Mouse (Mus musculus): ENCODE results near the gene Pak2. TPM values are rescaled to one million over a fixed set of nuclear protein-coding genes. Genes with fewer than 3 reads are reported as not detected.

The Pak2 gene
- polyA plus RNA-seq (2014; fragmentation: Illumina TruSeq; extraction: RNeasy Lipid Tissue Mini Kit (QIAGEN cat#74804)): 126 TPM

DNA sequence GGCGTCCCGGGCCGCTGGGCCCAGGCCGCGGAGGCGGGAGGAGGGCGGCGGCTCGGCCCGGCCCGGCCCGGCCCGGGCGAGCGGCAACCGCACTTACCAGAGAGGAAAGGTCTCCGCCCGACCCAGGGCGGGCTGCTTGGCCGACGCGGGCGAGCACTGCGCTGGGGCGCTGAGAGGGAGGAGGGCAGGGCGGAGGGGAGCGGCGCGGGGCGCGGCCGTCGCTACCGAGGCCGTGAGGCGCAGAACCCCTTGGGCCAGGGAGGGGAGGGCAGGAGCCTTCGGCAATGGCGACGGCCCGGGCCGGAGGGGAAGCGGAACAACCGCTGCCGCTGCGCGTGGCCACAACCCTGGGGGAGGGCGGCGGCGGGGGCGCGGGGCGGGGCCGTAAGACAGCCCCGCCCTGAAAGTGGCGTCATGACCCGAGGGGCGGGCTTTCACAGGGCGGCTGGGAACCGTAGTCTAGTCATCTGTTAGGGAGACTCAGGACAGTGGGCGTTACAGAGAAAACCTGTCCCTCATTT, at the start of gene Pak2:
Gene Pak2, minus strand, starts transcription at position 352 of the 521 bp plus-strand sequence.

DNA sequence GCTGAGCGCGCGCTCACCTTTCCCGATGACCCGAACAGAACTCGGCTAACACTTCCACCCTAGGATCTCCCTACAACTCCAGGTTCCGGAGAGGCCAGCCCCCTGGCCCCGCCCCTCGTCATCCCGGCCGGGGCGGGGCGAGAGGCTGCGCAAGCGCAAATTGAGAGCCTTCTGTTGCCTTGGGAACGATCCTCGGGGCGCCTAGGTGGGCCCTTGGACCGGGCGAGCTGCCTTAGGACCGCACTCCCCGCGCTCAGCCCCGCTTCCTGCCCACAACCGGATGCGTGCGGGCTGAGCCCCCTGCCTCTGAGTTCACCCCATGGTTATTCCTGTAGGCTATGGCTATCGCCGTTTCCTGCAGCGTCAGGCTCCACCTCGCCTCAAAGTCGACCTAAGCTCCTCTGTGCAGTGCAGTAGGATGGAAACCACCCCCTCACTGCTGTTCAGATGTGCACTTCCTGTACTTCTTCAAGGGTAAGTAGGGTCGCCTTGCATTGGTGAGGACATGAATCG, 20.6 kb upstream of the Pak2 start, which contains the start of the genes Pigx and Cep19:
Gene Pigx, minus strand, starts transcription at position 103 of the 513 bp plus-strand sequence.
Gene Cep19, plus strand, starts transcription at position 163 of the 513 bp plus-strand sequence.

DNA sequence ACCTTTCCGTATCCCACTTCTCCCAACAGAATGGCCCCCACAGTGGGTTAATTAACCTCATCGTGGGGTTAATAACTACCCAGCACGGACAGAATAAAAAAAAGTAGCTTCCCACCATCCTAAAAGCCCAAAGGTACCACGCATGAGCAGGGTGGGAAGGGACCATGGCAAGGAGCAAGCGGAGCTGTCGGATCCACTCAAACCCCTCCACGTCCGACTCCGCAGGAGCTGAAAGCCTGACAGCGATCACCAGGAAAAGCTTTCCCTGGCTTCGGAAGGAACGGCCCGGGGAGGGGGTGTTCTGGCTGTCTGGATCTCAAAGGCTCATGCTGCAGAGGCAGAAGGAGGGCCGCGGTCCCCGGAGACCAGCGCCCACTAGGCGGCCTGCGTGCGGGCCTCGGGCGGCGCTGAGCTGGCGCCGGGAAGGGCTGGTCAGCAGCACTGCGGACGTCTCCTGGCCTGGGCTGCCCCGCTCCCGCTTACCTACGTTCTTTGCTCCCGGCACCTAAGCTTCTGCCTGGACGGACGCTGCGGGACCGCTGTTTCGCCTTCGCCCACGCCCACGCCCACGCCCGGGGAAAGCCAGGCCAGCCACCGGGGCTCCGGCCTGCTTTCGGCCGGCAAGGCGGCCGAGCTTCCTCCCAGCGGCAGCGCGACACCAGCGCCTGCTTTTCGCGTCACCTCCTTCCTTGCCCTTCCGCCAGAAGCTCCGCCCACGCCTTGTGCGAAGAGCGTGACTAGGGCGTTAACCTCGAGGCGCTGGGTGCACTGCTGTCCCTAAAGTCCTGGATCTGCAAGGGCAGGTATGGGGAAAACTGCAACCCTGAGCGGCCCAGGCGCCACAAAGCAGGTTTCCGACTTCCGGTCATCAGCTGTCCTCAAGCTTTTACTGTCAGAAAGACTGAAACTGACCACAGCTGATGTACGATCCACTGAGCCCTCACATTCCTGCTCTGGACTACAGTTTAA, 76.3 kb downstream of the Pak2 start, which contains the start of gene Senp5:
Gene Senp5, minus strand, starts transcription at position 779 of the 969 bp plus-strand sequence.

Other genes starting within 250 kb of the Pak2 start
- gene Meltf, start 200.5 kb downstream of the Pak2 start, polyA plus RNA-seq (2014; fragmentation: Illumina TruSeq; extraction: RNeasy Lipid Tissue Mini Kit (QIAGEN cat#74804)): not detected
- gene Pigz, start 145.5 kb downstream of the Pak2 start, polyA plus RNA-seq (2014; fragmentation: Illumina TruSeq; extraction: RNeasy Lipid Tissue Mini Kit (QIAGEN cat#74804)): not detected
- gene 0610012G03Rik, start 130.8 kb downstream of the Pak2 start, polyA plus RNA-seq (2014; fragmentation: Illumina TruSeq; extraction: RNeasy Lipid Tissue Mini Kit (QIAGEN cat#74804)): 2.7 TPM
- gene Ncbp2, start 130.8 kb downstream of the Pak2 start, polyA plus RNA-seq (2014; fragmentation: Illumina TruSeq; extraction: RNeasy Lipid Tissue Mini Kit (QIAGEN cat#74804)): 110 TPM
- gene Senp5, start 76.1 kb downstream of the Pak2 start, polyA plus RNA-seq (2014; fragmentation: Illumina TruSeq; extraction: RNeasy Lipid Tissue Mini Kit (QIAGEN cat#74804)): 50.6 TPM
- 74.8 TPM for gene Pigx, start 20.4 kb upstream of the Pak2 start, polyA plus RNA-seq (2014; fragmentation: Illumina TruSeq; extraction: RNeasy Lipid Tissue Mini Kit (QIAGEN cat#74804))
- gene Cep19, start 20.5 kb upstream of the Pak2 start, polyA plus RNA-seq (2014; fragmentation: Illumina TruSeq; extraction: RNeasy Lipid Tissue Mini Kit (QIAGEN cat#74804)): 24.4 TPM
- gene Nrros, start 86.3 kb upstream of the Pak2 start, polyA plus RNA-seq (2014; fragmentation: Illumina TruSeq; extraction: RNeasy Lipid Tissue Mini Kit (QIAGEN cat#74804)): 0.94 TPM
- gene Bex6, start 100.5 kb upstream of the Pak2 start, polyA plus RNA-seq (2014; fragmentation: Illumina TruSeq; extraction: RNeasy Lipid Tissue Mini Kit (QIAGEN cat#74804)): not detected
- gene Fbxo45, start 167.8 kb upstream of the Pak2 start, polyA plus RNA-seq (2014; fragmentation: Illumina TruSeq; extraction: RNeasy Lipid Tissue Mini Kit (QIAGEN cat#74804)): 51.2 TPM
- 6.6 TPM for gene Wdr53, start 167.9 kb upstream of the Pak2 start, polyA plus RNA-seq (2014; fragmentation: Illumina TruSeq; extraction: RNeasy Lipid Tissue Mini Kit (QIAGEN cat#74804))
- not detected for gene Smco1, start 192.1 kb upstream of the Pak2 start, polyA plus RNA-seq (2014; fragmentation: Illumina TruSeq; extraction: RNeasy Lipid Tissue Mini Kit (QIAGEN cat#74804))
- gene Rnf168, start 198.1 kb upstream of the Pak2 start, polyA plus RNA-seq (2014; fragmentation: Illumina TruSeq; extraction: RNeasy Lipid Tissue Mini Kit (QIAGEN cat#74804)): 65.1 TPM

Data from ovary, adult 10 weeks (tissue).